Mouse (Mus musculus): ENCODE measurements around the gene Tmem41a.

The Tmem41a gene

DNA sequence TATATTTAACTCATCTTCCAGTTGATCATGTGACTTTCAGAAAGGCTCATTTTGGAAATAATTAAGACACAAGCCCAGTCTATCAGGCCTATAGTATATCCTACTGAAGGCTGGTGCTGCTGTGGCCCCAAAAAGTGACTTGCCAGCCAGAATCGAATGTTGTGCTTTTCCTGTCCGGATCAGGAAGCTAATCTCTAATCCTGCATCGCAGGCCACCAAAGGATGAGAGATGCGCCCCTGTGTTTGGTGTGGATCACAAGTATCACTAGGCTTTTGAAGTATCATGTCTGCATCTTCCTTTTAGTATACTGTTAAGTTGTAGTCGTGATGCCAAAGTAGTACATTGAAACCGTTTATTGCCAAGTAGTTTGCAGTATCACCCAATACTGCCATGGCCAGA is 53.5 kb downstream of the Tmem41a start:
- no peak for DNase-seq

DNA sequence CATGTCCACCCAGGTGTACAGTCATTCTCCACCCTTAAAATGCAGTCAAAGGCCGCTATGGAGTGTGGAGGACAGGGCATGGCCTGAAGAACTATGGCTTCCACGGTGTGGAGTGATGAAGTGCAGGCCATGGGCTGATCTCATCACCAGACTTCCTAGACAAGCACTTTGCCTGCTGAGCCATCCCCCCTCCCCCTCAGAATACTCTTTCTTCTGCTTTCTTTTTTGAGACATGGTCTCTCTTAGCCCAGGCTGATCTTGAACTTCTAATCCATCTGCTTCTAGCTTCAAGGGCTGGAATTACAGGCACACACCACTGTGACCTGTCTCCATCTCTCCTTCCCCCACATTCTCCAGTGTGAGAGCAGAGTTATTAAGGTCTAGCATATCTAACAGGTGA is 59.8 kb downstream of the Tmem41a start:
- no peak for DNase-seq

Data from thymus, postnatal 4 days (tissue).